Mouse (Mus musculus): ENCODE data around the gene Serpind1. TPM values are rescaled to one million over a fixed set of nuclear protein-coding genes. Genes with fewer than 3 reads are reported as not detected.

Gene Serpind1
- not detected for polyA plus RNA-seq (2014; fragmentation: Illumina TruSeq; extraction: RNeasy Lipid Tissue Mini Kit (QIAGEN cat#74804); ENCODE audit: low read depth, low replicate concordance)

DNA sequence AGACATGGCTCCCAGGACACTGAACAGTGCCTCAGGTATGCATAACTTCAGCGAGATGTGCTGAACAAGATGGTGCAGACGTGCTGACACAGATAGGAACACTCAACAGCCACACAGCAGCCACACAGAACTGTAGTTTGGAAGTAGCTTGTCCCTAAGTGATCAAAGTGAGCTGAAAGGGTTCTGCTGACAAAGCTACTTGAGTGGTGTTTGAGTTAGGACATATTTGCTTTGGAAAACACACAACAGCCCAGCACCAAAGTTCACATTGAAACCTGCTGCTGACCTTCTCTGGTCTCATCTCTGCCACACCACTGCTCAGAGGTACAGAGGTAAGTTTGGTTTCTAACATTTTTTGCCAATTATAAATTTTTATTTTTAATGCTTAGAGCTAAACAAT, at the start of gene Serpind1:
Gene Serpind1, plus strand, starts transcription at position 256 of the 400 bp plus-strand sequence.

Other genes with a start within 250 kb of the Serpind1 start
- gene Ppil2, start 220.1 kb upstream of the Serpind1 start, polyA plus RNA-seq (2014; fragmentation: Illumina TruSeq; extraction: RNeasy Lipid Tissue Mini Kit (QIAGEN cat#74804); ENCODE audit: low read depth, low replicate concordance), result 61.7 TPM
- 33.2 TPM for gene 2610318N02Rik, start 206.2 kb upstream of the Serpind1 start, polyA plus RNA-seq (2014; fragmentation: Illumina TruSeq; extraction: RNeasy Lipid Tissue Mini Kit (QIAGEN cat#74804); ENCODE audit: low read depth, low replicate concordance)
- 116 TPM for gene Sdf2l1, start 199.0 kb upstream of the Serpind1 start, polyA plus RNA-seq (2014; fragmentation: Illumina TruSeq; extraction: RNeasy Lipid Tissue Mini Kit (QIAGEN cat#74804); ENCODE audit: low read depth, low replicate concordance)
- gene Ydjc, start 186.8 kb upstream of the Serpind1 start, polyA plus RNA-seq (2014; fragmentation: Illumina TruSeq; extraction: RNeasy Lipid Tissue Mini Kit (QIAGEN cat#74804); ENCODE audit: low read depth, low replicate concordance), result 3.0 TPM
- 3.8 TPM for gene Ccdc116, start 184.1 kb upstream of the Serpind1 start, polyA plus RNA-seq (2014; fragmentation: Illumina TruSeq; extraction: RNeasy Lipid Tissue Mini Kit (QIAGEN cat#74804); ENCODE audit: low read depth, low replicate concordance)
- 118 TPM for gene Ube2l3, start 128.7 kb upstream of the Serpind1 start, polyA plus RNA-seq (2014; fragmentation: Illumina TruSeq; extraction: RNeasy Lipid Tissue Mini Kit (QIAGEN cat#74804); ENCODE audit: low read depth, low replicate concordance)
- gene Rimbp3, start 122.8 kb upstream of the Serpind1 start, polyA plus RNA-seq (2014; fragmentation: Illumina TruSeq; extraction: RNeasy Lipid Tissue Mini Kit (QIAGEN cat#74804); ENCODE audit: low read depth, low replicate concordance), result 4.1 TPM
- 2.4 TPM for gene Hic2, start 97.8 kb upstream of the Serpind1 start, polyA plus RNA-seq (2014; fragmentation: Illumina TruSeq; extraction: RNeasy Lipid Tissue Mini Kit (QIAGEN cat#74804); ENCODE audit: low read depth, low replicate concordance)
- 25.0 TPM for gene Tmem191c, start 55.3 kb upstream of the Serpind1 start, polyA plus RNA-seq (2014; fragmentation: Illumina TruSeq; extraction: RNeasy Lipid Tissue Mini Kit (QIAGEN cat#74804); ENCODE audit: low read depth, low replicate concordance)
- gene Snap29, start 74.6 kb downstream of the Serpind1 start, polyA plus RNA-seq (2014; fragmentation: Illumina TruSeq; extraction: RNeasy Lipid Tissue Mini Kit (QIAGEN cat#74804); ENCODE audit: low read depth, low replicate concordance), result 29.0 TPM
- gene Pi4ka, start 74.9 kb downstream of the Serpind1 start, polyA plus RNA-seq (2014; fragmentation: Illumina TruSeq; extraction: RNeasy Lipid Tissue Mini Kit (QIAGEN cat#74804); ENCODE audit: low read depth, low replicate concordance), result 71.9 TPM
- gene Crkl, start 120.6 kb downstream of the Serpind1 start, polyA plus RNA-seq (2014; fragmentation: Illumina TruSeq; extraction: RNeasy Lipid Tissue Mini Kit (QIAGEN cat#74804); ENCODE audit: low read depth, low replicate concordance), result 16.4 TPM
- 2.9 TPM for gene Aifm3, start 158.2 kb downstream of the Serpind1 start, polyA plus RNA-seq (2014; fragmentation: Illumina TruSeq; extraction: RNeasy Lipid Tissue Mini Kit (QIAGEN cat#74804); ENCODE audit: low read depth, low replicate concordance)
- gene Lztr1, start 177.3 kb downstream of the Serpind1 start, polyA plus RNA-seq (2014; fragmentation: Illumina TruSeq; extraction: RNeasy Lipid Tissue Mini Kit (QIAGEN cat#74804); ENCODE audit: low read depth, low replicate concordance), result 55.0 TPM
- gene Thap7, start 199.8 kb downstream of the Serpind1 start, polyA plus RNA-seq (2014; fragmentation: Illumina TruSeq; extraction: RNeasy Lipid Tissue Mini Kit (QIAGEN cat#74804); ENCODE audit: low read depth, low replicate concordance), result 30.0 TPM
- 10.0 TPM for gene Lrrc74b, start 229.9 kb downstream of the Serpind1 start, polyA plus RNA-seq (2014; fragmentation: Illumina TruSeq; extraction: RNeasy Lipid Tissue Mini Kit (QIAGEN cat#74804); ENCODE audit: low read depth, low replicate concordance)
- gene P2rx6, start 230.5 kb downstream of the Serpind1 start, polyA plus RNA-seq (2014; fragmentation: Illumina TruSeq; extraction: RNeasy Lipid Tissue Mini Kit (QIAGEN cat#74804); ENCODE audit: low read depth, low replicate concordance), result 6.1 TPM

Data from adipose tissue, adult 10 weeks (tissue).